Mouse (Mus musculus) testis, adult 2 months (tissue): ENCODE data around the gene Triobp.

Experiments used
- CTCF ChIP-seq: fragments of 200-500 bp; IDR thresholded peaks from 2 replicates; pipeline ENCODE4 v1.5.1; 2012; ENCODE audit warnings: low read depth, mild to moderate bottlenecking, inconsistent platforms, low read length, moderate library complexity; ENCODE audit not compliant: control insufficient read depth, insufficient read depth, insufficient replicate concordance
- POLR2A ChIP-seq: fragments of 200-500 bp; IDR thresholded peaks from 2 replicates; pipeline ENCODE4 v1.6.1; 2012; ENCODE audit warnings: low read depth, mild to moderate bottlenecking, inconsistent platforms, low read length, moderate library complexity; ENCODE audit not compliant: control insufficient read depth

- TF ChIP-seq CTCF: no peak
- no peak for TF ChIP-seq POLR2A
Observed at GRCm38 (mm10) chr15:79023366-79023765, 75.8 kb downstream of the Triobp start.
